Mouse (Mus musculus) adrenal gland, adult (tissue): Measurements from ENCODE around the gene Olfr1231.

Source experiments
- DNase-seq, 2 experiments: peaks; one replicate each; pipeline ENCODE4 v3.0.0; 2022 to 2023; ENCODE audit warnings: low spot score in 1 of 2; ENCODE audit not compliant: inconsistent age in 2 of 2

Gene Olfr1231

GRCm38 (mm10) chr2:89306974-89307373 is at the start of gene Olfr1231:
Gene Olfr1231, minus strand, starts transcription at chr2:89307074.
- DNase-seq = no peak

- DNase-seq = no peak
These were observed 35.4 kb upstream of the Olfr1231 start, which contains the start of gene Olfr1233 for GRCm38 (mm10) chr2:89342298-89342697. Gene Olfr1233, minus strand, starts transcription at chr2:89342398.

- no peak for DNase-seq
These were observed 22.7 kb upstream of the Olfr1231 start, which contains the start of gene Olfr1232 for GRCm38 (mm10) chr2:89329575-89329974. Gene Olfr1232, minus strand, starts transcription at chr2:89329675.

GRCm38 (mm10) chr2:89297168-89297567 is 9.7 kb downstream of the Olfr1231 start, which contains the start of gene Olfr1230:
Gene Olfr1230, minus strand, starts transcription at chr2:89297268.
- DNase-seq = no peak

- no peak for DNase-seq
These were observed 19.0 kb downstream of the Olfr1231 start, which contains the start of gene Olfr1229 for GRCm38 (mm10) chr2:89287914-89288313. Gene Olfr1229, minus strand, starts transcription at chr2:89288014.

GRCm38 (mm10) chr2:89253962-89254361 is 52.9 kb downstream of the Olfr1231 start, which contains the start of gene Olfr1228:
Gene Olfr1228, minus strand, starts transcription at chr2:89254062.
- DNase-seq = no peak
